Mouse (Mus musculus) 3134 (cell line): ENCODE measurements around the gene Ell2.
A peak's percentile ranks its signal among the peaks of the same experiment; 100 is the strongest.

ENCODE experiments used
- DNase-seq: peaks from one replicate; pipeline ENCODE4 v3.0.0-alpha.2; 2011; ENCODE audit warnings: low spot score; ENCODE audit not compliant: insufficient read length; ENCODE audit errors: extremely low read depth

Ell2 gene

DNA sequence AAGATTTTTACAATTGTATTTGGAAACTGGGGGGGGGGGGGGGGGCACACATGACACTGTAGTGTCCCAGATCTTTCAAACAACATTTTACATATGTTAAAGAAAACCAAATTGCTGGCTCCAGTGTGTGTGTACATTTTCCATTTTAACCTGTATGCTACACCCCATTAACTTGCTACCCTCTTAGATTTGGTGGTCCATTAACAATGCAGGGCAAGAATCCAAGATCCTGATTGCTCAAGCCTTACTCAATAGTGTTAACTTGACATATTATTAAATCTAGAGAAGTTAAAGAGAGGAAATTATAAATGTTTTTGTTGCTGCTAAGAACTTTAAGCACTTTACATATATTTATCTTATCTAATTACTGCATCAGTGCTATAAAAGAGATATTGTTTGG is 24.2 kb downstream of the Ell2 start:
- DNase-seq: no peak

DNA sequence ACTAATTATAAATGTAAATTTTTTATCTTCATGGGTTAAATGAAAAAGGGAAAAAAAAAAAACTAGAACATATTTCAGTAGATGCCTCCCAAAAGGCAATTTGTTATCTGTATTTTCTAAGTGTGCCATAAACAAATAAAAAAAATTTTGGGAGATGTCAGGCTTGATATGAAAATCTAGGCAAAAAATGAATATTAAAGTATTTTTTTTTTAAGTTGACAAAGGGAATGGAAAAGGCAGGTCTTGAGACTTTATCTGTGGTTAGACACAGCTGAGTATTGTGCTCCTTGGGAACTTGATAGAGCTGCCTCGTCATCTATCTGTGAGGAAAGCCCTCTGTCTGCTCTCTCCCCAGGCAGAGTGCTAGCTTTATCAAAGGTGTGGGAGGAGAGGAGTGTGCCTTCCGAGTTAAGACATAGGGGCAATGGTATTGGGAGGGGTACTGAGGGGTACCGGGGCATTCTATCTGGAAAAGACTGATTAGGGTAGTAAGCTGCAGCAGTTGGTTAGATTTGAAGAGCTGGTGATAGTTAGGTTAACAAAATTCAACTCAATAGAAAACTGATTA is 27.1 kb downstream of the Ell2 start:
- DNase-seq: no peak

DNA sequence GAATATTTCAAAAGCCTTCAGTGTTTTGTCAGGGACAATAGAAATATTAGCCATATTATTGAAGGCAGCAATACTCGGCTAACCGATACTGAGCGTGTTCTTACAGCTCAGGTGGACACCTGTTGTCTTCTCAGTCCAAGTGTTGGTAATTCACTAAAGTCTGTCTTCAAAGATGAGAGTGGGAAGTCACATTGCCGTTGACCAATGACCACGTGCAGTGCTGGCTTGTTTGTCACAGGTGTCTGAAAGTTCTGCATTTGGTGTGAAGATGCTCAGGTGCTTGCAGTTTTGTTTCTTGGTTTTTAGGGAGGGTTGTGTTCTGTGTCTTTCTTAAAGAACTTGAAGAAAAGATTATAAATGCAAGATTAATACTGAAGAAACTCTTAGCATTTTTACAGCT is 27.7 kb downstream of the Ell2 start:
- no peak for DNase-seq

DNA sequence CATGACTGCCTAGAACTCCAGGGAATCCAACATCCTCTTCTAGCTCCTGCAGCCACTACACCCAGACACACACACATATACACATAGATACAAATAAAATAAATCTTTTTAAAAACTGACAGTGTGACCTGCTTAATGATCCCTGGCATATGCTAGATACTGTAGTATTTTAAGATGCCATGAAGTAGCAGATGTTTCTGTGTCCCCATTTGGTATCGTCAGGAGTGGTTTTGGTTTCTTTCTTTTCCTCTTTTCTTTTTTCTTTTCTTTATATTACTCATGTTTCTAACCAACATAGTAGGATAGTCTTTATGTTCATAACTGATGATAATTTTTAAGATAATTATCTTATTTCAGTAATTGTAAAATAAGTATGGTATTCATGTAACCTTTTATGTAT is 29.0 kb downstream of the Ell2 start:
- no peak for DNase-seq

DNA sequence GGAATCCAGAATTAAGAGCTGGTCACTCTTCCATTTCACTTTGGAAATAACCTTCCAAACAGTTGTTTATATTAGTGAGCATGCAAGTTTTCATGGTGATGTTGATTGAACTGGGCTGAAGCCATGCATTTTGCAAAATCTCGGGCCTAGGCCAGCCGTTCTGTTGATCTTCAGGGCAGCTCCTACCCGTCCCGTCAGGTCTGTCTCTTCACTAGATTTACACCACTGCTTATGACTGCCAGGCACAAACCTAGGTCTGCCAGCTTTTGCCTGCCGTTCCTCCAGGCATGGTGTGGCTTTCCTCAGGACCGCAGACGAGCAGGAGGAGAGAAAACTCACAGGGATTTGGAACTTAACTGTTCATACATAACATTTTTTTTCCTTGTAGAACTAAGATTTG is 31.4 kb downstream of the Ell2 start:
- DNase-seq: no peak

DNA sequence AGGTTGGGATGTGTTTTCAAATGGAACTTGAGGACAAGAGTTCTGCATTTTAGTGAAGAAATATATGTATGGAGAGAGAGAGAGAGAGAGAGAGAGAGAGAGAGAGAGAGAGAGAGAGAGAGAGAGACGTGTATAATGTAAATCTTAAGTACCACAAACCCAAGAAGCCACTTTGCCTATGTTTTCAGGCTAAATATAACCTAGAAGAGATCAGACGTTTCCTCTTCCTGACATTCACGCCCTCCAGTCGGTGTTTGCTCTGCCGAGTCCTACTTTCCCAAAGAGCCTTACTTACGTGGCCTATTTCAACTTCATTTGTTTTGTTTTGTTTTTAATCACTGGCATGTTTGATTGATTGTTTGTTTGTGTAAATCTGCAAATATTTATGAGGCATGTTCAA is 32.0 kb downstream of the Ell2 start:
- no peak for DNase-seq

DNA sequence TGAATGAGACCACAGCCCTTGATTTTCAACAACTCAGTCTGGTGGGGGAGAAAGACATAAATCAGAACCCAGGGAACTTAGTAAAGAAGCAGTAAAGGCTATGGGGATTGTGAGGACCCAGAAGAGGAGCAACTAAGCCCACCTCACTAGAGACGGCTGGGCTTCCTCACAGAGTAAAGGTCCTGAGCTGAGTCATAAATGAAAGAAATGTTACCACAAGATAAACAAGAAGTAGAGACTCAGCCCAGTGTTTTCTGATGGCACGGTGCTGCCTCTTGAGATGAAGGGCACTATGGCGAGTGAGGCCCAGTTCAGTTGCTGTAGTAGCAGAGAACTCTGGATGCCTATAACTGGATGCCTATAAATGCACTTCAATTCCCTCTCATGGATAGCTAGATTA is 32.4 kb downstream of the Ell2 start:
- DNase-seq: no peak

DNA sequence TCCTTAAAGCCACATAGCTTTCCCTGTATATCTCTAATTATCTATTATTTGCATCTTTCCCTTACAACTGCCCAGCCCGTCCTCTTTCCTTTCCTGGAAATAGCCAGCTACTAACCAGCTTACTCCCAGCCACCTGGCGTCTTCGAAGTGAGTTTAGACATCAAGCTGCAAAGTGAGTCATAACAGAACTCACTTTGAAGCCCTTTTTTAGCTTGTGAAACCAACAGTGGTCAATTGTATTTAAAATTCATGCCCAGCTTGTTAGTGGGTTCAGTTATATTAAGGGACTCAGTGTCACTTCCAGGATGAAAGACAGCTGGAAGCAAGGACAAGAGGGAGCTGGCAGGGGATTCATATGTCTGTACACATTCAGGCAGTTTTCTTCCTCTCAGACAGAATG is 33.5 kb downstream of the Ell2 start:
- DNase-seq: peak; percentile 41

DNA sequence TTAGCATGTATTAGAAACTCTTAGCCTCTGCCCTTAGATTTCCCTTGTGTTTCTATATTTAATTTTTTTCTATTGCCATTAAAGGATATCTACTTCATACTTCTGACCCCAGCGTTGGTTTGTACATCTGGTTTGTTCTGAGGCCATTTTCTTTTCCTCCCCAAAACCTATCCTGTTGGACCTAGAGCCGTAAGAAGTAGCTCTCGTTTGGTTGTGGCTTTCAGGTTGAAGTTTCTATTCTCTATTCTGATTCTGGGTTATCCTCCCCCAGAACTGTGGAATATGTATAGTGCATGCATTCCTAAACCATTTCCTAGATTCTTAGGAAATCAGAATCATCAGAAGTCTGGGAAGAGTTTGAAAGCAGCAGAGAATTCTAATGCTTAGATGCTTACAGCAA is 34.6 kb downstream of the Ell2 start:
- DNase-seq: no peak

DNA sequence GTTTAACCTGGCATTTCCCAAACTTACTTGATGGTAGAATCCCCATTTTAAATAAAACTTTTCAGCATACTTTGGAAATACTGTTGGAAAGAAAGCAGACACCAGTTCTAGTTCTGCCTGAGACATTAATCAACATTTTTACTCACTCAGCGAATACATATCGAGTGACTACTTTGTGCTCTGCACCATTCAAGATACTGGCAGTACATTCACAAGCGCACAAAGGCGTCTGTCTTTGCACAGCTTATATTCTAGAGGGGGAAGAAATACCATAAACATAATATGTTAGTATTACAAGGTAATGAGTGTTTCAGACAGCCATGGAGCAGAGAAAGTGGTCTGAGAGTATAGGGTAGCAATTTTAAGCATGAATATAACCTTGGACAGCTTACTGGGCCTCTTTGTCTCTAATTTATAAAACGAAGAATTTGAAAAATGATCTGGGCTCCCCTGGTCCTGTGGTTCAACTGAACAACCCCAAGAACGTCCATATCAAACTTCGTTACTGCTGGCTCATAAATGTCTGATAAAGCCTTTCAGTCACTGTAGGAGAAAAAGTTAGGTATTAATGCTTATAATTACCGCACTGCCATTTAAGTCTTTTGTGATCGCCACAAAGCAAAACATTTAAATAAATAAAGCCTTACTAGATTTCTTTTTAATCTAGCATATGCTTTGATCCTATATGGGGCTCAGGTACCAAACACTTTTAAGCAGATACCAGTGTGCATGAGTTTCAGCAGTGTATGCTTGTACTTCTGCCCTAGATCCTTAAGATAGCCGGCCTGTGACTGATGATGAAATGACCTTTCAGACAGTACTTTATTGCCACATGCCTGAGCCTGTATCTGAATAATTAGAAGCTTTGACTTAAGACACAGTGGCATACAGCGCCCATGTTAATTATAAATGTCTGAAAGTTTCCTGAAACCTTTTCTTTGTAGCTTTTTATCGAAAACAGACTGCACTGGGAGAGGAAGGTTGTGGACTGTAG is 35.5 kb downstream of the Ell2 start:
- DNase-seq: no peak

DNA sequence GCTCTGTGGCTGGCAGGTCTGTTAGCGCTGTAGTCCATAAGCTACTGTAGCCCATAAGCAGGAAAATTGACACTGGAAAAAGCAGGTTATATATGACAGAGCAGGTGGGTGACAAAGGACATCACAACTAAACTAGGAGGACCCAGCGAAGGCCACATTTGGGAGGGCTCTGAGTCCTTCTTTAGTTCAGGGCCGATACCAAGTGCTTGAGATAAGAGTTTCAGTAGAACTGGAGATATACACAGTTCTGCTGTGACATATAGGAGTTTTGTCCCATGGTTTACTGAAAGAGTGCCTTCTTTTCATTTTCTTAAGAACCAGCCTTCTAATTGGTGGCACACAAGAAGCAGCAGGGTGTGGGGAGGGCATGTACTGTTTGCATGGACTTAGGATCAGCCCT is 36.4 kb downstream of the Ell2 start:
- no peak for DNase-seq

DNA sequence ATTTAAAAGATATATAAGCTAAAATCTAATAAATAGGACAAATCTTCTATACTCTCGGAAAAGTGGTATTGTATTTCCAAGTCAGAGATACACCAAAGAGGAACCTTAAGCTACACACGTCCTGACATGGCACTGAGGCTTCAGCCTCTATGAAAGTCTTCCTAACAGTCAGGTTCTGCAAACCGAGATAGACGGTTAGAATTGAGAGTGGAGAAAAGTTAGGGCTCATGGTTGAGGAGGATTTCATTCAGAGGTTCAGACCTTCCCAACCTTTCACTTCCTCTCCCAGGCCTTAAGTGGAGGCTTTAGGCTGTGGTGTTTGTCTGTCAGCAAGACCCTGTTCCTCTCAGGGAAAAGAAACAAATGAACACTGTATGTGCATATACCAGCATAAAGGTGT is 37.5 kb downstream of the Ell2 start:
- DNase-seq: no peak

DNA sequence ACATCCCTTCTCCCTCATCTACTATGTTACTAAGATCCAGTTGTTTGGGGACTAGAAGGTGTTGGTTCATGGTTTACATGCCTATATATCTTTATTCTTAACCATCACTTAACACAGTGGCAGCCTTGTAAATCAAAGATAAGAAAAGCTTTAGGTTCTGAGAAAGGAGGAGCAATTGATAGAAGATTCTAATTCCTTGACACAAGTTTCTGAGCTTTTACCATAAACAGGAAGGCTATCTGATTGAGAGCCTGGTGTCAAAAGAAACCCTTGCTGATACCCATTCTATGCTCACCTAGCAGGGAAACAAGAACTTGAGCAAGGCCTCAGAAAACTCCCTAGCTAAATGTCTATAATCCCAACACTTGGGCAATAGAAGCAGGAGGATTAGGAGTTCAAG is 38.8 kb downstream of the Ell2 start:
- DNase-seq: no peak

DNA sequence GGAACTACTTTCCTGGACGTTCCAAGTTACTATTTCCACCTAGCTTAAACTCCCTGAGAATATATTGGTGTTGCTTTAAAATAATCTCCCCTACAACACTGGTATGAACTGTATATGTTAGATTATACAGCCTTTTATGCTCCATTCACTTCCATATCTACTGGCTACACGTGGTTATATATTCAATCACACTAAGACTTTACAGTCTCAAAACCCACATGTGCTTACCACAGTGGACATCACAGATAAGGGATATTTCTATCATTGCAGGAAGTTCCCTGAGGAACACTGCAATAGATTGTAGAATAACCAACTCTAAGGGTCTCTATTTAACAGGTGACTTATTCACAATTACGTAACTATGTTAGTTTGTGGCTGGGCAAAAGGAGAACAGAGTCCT is 40.7 kb downstream of the Ell2 start:
- no peak for DNase-seq

DNA sequence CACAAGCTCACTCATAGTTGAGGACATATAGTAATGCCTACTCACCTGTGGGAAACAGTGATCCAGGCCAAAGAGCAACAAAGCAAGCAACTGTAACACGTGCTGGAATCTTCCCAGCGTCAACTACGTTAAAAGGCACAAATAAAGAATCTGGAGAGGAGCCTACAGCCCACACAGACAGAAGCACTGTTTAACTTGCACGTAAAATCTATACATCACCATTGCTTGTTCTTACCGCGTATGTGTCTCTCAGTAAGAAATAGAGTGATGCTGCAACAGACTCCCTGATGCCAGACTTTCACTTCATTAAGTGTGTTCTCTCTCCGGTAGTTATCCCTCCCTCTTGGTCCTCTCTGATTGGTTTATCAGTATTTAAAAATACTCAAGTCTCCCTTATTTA is 42.1 kb downstream of the Ell2 start:
- DNase-seq: no peak

DNA sequence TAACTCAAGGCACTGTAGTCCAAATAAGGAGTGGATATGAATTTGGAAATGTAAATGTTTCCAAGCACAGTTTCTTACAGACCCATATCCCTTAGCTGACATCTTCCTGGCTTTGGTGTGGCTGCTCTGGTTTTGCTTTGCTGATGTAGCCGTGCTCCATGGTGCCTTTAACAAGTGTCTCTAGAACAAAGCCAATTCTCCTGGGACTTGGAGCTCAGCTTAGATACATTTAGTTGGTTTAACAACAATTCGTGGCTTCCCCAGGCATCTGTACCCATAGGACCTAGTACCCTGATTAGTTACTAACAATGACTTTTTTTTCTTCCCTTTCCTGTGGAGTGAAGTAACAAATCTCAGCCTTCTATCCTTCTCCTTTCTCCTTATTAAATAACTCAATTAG is 44.2 kb downstream of the Ell2 start:
- no peak for DNase-seq

DNA sequence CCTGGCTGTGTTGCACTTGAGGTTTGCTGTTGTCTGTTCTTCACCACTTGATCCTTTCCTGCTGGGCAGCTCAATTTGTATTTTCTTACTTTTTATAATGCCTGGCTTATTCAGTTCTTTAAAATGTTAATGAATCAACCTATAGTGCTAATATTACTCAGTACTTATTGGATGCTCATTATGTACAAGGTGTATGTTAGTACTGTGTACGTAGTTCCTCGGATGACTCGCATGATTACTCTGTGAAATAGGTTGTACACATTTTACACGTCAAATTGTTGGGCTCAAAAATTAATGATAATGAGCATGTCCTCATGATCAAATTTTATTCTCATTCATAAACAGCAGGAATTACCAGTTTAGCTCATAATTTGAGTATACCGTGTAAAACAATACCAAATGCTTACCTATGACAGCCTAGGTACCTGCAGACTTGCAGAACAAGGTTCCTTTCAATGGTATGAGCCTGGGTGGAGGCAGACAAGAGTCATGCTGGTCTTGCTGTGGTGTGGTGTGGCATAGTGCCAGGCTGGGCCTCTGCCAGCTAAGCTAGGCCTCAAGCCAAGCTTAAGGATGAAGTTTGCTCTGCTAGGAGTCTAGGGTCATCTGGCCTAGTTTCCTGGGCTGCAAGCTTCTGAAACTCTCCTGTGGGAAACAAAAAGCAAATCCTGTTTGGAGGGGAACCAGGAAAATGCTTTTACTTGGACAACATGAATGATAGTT is 45.8 kb downstream of the Ell2 start:
- peak; percentile 70 for DNase-seq

DNA sequence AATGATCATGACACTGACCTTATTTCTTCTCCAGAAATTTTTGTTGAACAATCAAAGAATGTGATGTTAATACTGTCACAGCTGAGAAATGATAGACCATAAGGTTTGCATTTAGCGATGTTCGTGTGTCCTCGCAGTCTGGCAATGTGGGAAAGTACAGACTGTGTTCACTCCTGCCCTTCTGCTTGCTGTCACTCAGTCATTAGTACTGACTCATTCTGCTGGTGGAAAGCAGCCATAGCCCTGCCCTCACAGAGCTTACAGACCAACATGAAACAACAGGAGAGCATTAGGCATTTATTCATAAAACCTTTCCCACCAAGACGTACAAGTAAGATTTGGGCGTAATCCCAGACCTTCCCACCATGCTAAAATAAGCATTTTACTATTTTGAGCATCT is 47.8 kb downstream of the Ell2 start:
- peak; percentile 41 for DNase-seq

DNA sequence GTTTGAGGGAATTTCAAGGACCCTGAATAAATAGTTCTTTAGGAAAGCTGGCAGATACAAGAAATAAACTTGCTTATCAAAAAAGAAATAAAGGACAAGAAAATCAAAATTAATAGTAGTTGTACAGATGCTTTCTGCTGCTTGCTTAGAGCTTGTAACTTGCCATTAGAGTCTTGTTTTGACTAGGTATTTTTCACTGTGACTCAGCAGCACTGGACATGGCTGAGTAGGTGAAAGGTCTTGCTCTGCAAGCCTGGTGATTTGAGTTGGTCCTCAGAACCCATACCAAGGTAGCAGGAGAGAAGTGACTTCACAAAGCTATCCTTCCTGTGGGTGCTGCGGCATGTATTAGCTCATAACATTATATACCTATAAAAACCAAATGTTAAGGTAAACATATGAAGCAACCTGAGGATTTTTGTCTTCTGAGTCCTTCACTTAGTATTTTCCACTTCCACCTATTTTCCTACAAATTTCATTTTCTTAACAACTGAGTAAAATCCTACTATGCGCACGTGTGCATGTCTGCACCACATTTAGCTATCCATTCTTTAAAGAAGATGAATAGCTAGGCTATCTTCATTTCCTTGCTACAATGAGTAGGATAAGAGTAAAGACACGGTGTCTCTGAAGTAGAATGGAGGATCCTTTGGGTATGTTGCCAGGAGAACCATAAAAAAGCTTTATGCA is 54.4 kb downstream of the Ell2 start:
- no peak for DNase-seq

DNA sequence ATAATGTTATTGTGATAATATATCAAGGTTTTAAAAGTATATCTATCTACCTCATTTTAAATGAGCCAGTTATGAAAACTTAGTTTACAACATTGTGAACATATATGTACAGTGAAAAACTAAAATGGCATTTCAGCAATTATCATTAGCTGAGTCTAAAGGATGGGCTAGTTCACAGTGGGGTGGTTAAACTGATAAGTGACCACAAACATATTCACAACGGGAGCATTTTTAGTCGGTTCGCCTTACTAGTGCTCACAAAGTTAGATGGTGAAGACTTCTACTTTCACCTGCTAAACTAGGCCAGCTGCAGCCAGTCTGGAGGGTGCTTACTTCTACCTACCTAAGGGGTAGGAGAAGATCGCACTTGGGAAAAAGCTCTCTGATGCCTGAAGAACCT is 56.2 kb downstream of the Ell2 start:
- DNase-seq: no peak

DNA sequence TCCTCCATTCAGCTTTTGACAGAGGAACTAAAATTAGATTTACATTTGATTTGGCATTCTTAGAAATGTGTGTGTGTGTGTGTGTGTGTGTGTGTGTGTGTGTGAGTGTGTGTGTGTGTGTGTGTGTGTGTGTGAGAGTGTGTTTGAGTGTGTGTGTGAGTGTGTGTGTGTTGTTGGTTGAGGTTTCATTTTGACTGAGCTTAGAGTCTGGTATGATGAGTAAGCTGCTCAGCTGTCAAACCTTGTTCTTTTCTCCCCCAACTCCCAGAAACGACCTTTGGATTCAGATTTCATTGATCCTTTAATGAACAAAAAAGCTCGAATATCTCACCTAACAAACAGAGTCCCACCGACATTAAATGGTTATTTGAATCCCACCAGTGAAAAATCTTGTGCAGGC is 56.7 kb downstream of the Ell2 start:
- DNase-seq: no peak
